Mouse (Mus musculus) cortical plate, adult 2 months (tissue): Measurements from ENCODE around the gene Ndufb10.

Source experiments
- CTCF ChIP-seq: fragments of 200-500 bp; IDR thresholded peaks from 2 replicates; pipeline ENCODE4 v1.5.1; 2011; ENCODE audit warnings: mild to moderate bottlenecking, control low read depth, low read length; ENCODE audit not compliant: insufficient read depth; ENCODE audit errors: extremely low read depth
- POLR2A ChIP-seq: fragments of 200-500 bp; IDR thresholded peaks from 2 replicates; pipeline ENCODE4 v1.6.1; 2011; ENCODE audit warnings: mild to moderate bottlenecking, low read length, control low read depth; ENCODE audit not compliant: insufficient read depth; ENCODE audit errors: extremely low read depth

DNA sequence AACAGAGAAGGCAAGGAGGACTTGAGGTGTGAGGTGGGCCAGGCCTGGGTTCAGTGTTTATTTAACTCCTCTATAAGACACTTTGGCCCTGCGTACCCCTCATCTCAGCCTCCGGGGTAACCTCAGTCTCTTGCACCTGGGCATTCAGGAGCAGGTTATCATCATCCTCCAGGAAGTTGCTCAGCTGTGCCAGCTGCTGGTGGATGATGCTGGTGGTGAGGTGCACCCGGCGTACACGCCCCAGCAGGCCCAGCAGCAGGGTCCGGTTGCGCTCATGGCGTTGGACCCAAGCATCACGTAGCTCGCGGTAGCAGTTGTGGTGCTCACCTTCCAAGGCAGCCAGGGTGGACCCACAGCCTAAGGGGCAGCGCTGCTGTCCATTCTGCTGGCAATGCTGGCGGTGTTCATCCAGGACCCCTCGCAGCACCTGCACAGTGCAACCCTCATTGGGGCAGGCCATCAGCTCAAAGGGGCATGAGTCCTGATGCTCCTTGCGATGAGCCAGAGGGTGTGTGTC, 8.1 kb downstream of the Ndufb10 start:
- TF ChIP-seq POLR2A, result no peak
- TF ChIP-seq CTCF, result no peak
